8 mouse cellular contexts compared by ENCODE assay signal in genomic region chr6:49236331-49236730, GRCm38 (mm10). TPM values are rescaled to one million over a fixed set of nuclear protein-coding genes. Genes with fewer than 3 reads are reported as not detected.
DNase-seq lines count a peak whose midpoint lies in the region; ATAC-seq and TF ChIP-seq lines count a peak whose summit lies in the region.

No protein-coding gene starts in this region.

- H3K4me3 ChIP-seq in forebrain, postnatal 0 days (ENCODE audit: low read depth, low read length) = no peak overlapping the region
- H3K4me3 ChIP-seq in liver, embryonic 16.5 days (ENCODE audit: low read depth, low read length) = no peak overlapping the region
- H3K4me3 ChIP-seq in neural tube, embryonic 13.5 days = no peak overlapping the region

- peak; percentile 90 for DNase-seq in ES-CJ7 (ENCODE audit: low read depth, low spot score)
- peak; percentile 100 for DNase-seq in cerebellum, adult 18-20 months
- peak; percentile 92 for DNase-seq in forebrain, postnatal 0 days
- peak; percentile 100 for DNase-seq in heart, postnatal 36 days
- DNase-seq in layer of hippocampus, adult 11-12 months (ENCODE audit: low spot score) = peak; percentile 100
- DNase-seq in testis, postnatal 10 days (ENCODE audit: low spot score) = peak; percentile 100

- no peak overlapping the region for H3K27ac ChIP-seq in forebrain, postnatal 0 days (ENCODE audit: low read depth, low read length)
- no peak overlapping the region for H3K27ac ChIP-seq in liver, embryonic 16.5 days (ENCODE audit: low read length)
- H3K27ac ChIP-seq in neural tube, embryonic 13.5 days (replicated peaks) = no peak overlapping the region

- ATAC-seq in forebrain, postnatal 0 days = peak; percentile 96
- peak; percentile 100 for ATAC-seq in liver, embryonic 16.5 days (ENCODE audit: low read depth)
- ATAC-seq in neural tube, embryonic 13.5 days (ENCODE audit: low read depth) = peak; percentile 91

- intact Hi-C loops in heart, postnatal 36 days (cut with DNase I) = no loop called here

- no peaks in the 10 kb centered on the region for H3K9me3 ChIP-seq in forebrain, postnatal 0 days (ENCODE audit: low read length)
- no peaks in the 10 kb centered on the region for H3K9me3 ChIP-seq in liver, embryonic 16.5 days (replicated peaks; ENCODE audit: control insufficient read depth, low read length)
- peaks cover 3% of the 10 kb centered on the region; the same call in 1 of the 2 replicates for H3K9me3 ChIP-seq in neural tube, embryonic 13.5 days

- TF ChIP-seq CTCF in forebrain, postnatal 0 days (IDR thresholded peaks at IDR 0.05; ENCODE audit: low read depth) = no peak

- H3K9ac ChIP-seq in forebrain, postnatal 0 days = no peak overlapping the region
- no peak overlapping the region for H3K9ac ChIP-seq in liver, embryonic 16.5 days (ENCODE audit: low read depth, low read length)
- H3K9ac ChIP-seq in neural tube, embryonic 13.5 days = no peak overlapping the region

- H3K4me1 ChIP-seq in forebrain, postnatal 0 days (ENCODE audit: insufficient read depth) = no peaks in the 10 kb centered on the region
- no peaks in the 10 kb centered on the region for H3K4me1 ChIP-seq in liver, embryonic 16.5 days (ENCODE audit: control insufficient read depth, low read depth, low read length)
- H3K4me1 ChIP-seq in neural tube, embryonic 13.5 days (replicated peaks) = no peaks in the 10 kb centered on the region

- H3K36me3 ChIP-seq in forebrain, postnatal 0 days (ENCODE audit: insufficient read depth) = peaks cover 2% of the 10 kb centered on the region; the same call in 1 of the 2 replicates
- no peaks in the 10 kb centered on the region for H3K36me3 ChIP-seq in liver, embryonic 16.5 days (ENCODE audit: control insufficient read depth, insufficient read depth)
- peaks cover 6% of the 10 kb centered on the region; the same call in 1 of the 2 replicates for H3K36me3 ChIP-seq in neural tube, embryonic 13.5 days

- H3K4me2 ChIP-seq in forebrain, postnatal 0 days (ENCODE audit: low read depth) = no peak overlapping the region
- no peak overlapping the region for H3K4me2 ChIP-seq in liver, embryonic 16.5 days (ENCODE audit: low read depth, low read length)
- no peak overlapping the region for H3K4me2 ChIP-seq in neural tube, embryonic 13.5 days

- H3K27me3 ChIP-seq in forebrain, postnatal 0 days (ENCODE audit: insufficient read depth, low read length) = no peaks in the 10 kb centered on the region
- H3K27me3 ChIP-seq in liver, embryonic 16.5 days (ENCODE audit: control insufficient read depth, insufficient read depth, low read depth, low read length) = no peaks in the 10 kb centered on the region
- no peaks in the 10 kb centered on the region for H3K27me3 ChIP-seq in neural tube, embryonic 13.5 days

- 61% methylated on average over 9 of the region's 9 CpGs for WGBS in forebrain, postnatal 0 days
- WGBS in liver, embryonic 16.5 days (ENCODE audit: insufficient replicate concordance) = 44% methylated on average over 9 of the region's 9 CpGs
- WGBS in neural tube, embryonic 13.5 days = 63% methylated on average over 9 of the region's 9 CpGs

RNA-seq across cellular contexts. Expression of gene Igf2bp3, which starts 21.6 kb away (rescaled TPM):
- total RNA-seq in forebrain, postnatal 0 days (2014; rRNA removed) = 9.1 and 12.8 TPM in 2 replicates
- 12.3 and 13.5 TPM in 2 replicates for polyA plus RNA-seq in forebrain, postnatal 0 days (2015; fragmentation: Nextera tagmentation; extraction: Ambion mirVana)
- under 1 TPM; 0.19 to 0.22 TPM for total RNA-seq in heart, postnatal 36 days (2021)
- polyA plus RNA-seq in liver, embryonic 16.5 days (2015; fragmentation: Nextera tagmentation; extraction: Ambion mirVana) = 16.4 and 17.9 TPM in 2 replicates
- 40.9 and 47.2 TPM in 2 replicates for polyA plus RNA-seq in neural tube, embryonic 13.5 days (2015; fragmentation: Nextera tagmentation; extraction: Ambion mirVana)

RNA-seq across cellular contexts. Expression of gene Tra2a, which starts 27.5 kb away (rescaled TPM):
- total RNA-seq in forebrain, postnatal 0 days (2014; rRNA removed) = 75.7 and 81.7 TPM in 2 replicates
- polyA plus RNA-seq in forebrain, postnatal 0 days (2015; fragmentation: Nextera tagmentation; extraction: Ambion mirVana) = 43.5 and 45.9 TPM in 2 replicates
- total RNA-seq in heart, postnatal 36 days (2021) = 10 to 100 TPM; 26.8 to 28.4 TPM
- polyA plus RNA-seq in liver, embryonic 16.5 days (2015; fragmentation: Nextera tagmentation; extraction: Ambion mirVana) = 38.0 and 42.4 TPM in 2 replicates
- polyA plus RNA-seq in neural tube, embryonic 13.5 days (2015; fragmentation: Nextera tagmentation; extraction: Ambion mirVana) = 140 and 154 TPM in 2 replicates
